Mouse (Mus musculus) thymus, adult 2 months (tissue): ENCODE results near the gene Borcs5. TPM values are rescaled to one million over a fixed set of nuclear protein-coding genes. Genes with fewer than 3 reads are reported as not detected.

Experiments used
- DNase-seq: peaks from one replicate; pipeline ENCODE4 v3.0.0; 2021
- H3K27ac ChIP-seq: fragments of 200-500 bp; 2 replicates; pipeline ENCODE4 v1.5.1; 2012; ENCODE audit warnings: low read length, control low read depth; ENCODE audit not compliant: control insufficient read depth, insufficient read depth
- H3K27me3 ChIP-seq: fragments of 200-500 bp; 2 replicates; pipeline ENCODE4 v1.6.1; 2012; ENCODE audit warnings: mild to moderate bottlenecking, low read length, moderate library complexity, mixed read lengths; ENCODE audit not compliant: control insufficient read depth, insufficient read depth
- H3K36me3 ChIP-seq: fragments of 200-500 bp; 2 replicates; pipeline ENCODE4 v1.6.1; 2012; ENCODE audit warnings: mild to moderate bottlenecking, low read length, moderate library complexity; ENCODE audit not compliant: control insufficient read depth, insufficient read depth
- H3K4me1 ChIP-seq: fragments of 200-500 bp; replicated peaks from 2 replicates; pipeline ENCODE4 v1.6.1; 2012; ENCODE audit warnings: low read length; ENCODE audit not compliant: control insufficient read depth, insufficient read depth
- H3K4me3 ChIP-seq: fragments of 200-500 bp; 2 replicates; pipeline ENCODE4 v1.5.1; 2012; ENCODE audit warnings: mild to moderate bottlenecking, low read length, control low read depth, moderate library complexity; ENCODE audit not compliant: control insufficient read depth, insufficient read depth
- CTCF ChIP-seq: fragments of 200-500 bp; IDR thresholded peaks from 2 replicates; pipeline ENCODE4 v1.5.1; 2012; ENCODE audit warnings: mild to moderate bottlenecking, control low read depth, low read length, moderate library complexity, borderline replicate concordance; ENCODE audit not compliant: control insufficient read depth, poor library complexity, insufficient read depth; ENCODE audit errors: extremely low read depth
- POLR2A ChIP-seq: fragments of 200-500 bp; IDR thresholded peaks from 2 replicates; pipeline ENCODE4 v1.6.1; 2012; ENCODE audit warnings: mild to moderate bottlenecking, low read length, control low read depth, moderate library complexity; ENCODE audit not compliant: control insufficient read depth, poor library complexity, insufficient read depth; ENCODE audit errors: extremely low read depth
- WGBS: fragments of 180-500 bp; shearing (Covaris S2); methylation state at CpG from one replicate; pipeline ENCODE4 v1.1.7; 2018; 5-methylcytosine and 5-hydroxymethylcytosine counted together
- polyA plus RNA-seq: library from polyadenylated mRNA; depleted of rRNA; stranded (reverse); fragments of >200 nt; gene quantifications from 2 replicates; pipeline ENCODE4 v1.2.3, GENCODE M21; 2012

The Borcs5 gene
- polyA plus RNA-seq, 1 experiment: 16.9 TPM

DNA sequence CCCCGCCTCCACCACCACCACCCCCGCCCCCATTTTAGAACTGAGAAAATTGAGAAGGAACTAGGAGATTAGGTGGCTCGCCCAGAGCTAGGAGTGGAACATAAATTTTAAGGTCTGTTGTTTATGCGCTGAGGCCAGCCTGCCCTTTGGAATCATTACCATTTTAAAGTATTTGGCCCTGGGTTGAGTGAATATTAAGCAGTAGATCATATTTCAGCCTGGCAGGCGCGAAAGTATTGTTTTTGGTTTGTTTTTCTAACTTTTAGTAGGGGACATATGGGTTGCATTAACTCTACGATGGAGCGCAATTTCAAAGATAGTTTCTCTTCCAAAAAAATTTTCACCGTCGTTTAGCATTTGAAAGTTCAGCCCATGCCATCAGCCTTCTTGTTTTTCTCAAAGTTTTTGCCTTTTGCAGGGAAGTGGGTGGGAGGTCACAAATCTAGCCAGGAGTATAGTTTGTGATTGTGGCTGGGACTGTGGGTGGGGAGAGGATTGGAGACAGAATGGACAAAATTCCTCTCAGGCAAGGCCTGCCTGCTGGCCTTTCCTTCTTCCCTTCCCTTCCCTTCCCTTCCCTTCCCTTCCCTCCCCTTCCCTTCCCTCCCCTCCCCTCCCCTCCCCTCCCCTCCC, 36.8 kb upstream of the Borcs5 start:
- Histone ChIP-seq H3K4me3 (no peak overlapping the region), H3K27me3 (no peaks in the 10 kb centered on the region), H3K36me3 (no peaks in the 10 kb centered on the region), H3K27ac (no peak overlapping the region), H3K4me1 (no peaks in the 10 kb centered on the region)
- DNase-seq: no peak
- TF ChIP-seq POLR2A: no peak
- TF ChIP-seq CTCF: no peak
- WGBS: 80% methylated on average over 10 of the region's 10 CpGs

DNA sequence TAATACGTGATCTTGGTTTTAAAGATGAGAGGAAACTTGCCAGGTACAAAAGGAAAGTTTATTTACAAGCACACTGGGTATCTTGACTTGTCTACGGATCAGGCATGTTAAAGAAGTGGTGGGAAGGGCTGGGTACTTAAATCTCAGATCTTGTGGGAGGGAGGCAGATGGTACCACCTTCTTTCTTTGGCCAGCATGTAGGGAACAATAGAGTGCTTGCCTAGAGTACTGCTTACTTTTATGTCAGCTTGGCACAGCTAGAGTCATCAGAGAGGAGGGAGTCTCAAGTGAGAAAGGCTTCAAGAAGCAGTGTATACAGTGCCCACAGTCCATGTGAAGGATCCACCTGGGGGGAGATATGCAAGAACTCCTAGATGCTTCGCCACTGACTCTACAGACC, 34.1 kb upstream of the Borcs5 start:
- Histone ChIP-seq H3K27ac (no peak overlapping the region; the same call in 1 of the 2 replicates), H3K4me3 (no peak overlapping the region), H3K4me1 (no peaks in the 10 kb centered on the region), H3K36me3 (no peaks in the 10 kb centered on the region), H3K27me3 (no peaks in the 10 kb centered on the region)
- TF ChIP-seq CTCF: no peak
- no peak for TF ChIP-seq POLR2A
- 97% methylated on average over 3 of the region's 3 CpGs for WGBS
- no peak for DNase-seq

DNA sequence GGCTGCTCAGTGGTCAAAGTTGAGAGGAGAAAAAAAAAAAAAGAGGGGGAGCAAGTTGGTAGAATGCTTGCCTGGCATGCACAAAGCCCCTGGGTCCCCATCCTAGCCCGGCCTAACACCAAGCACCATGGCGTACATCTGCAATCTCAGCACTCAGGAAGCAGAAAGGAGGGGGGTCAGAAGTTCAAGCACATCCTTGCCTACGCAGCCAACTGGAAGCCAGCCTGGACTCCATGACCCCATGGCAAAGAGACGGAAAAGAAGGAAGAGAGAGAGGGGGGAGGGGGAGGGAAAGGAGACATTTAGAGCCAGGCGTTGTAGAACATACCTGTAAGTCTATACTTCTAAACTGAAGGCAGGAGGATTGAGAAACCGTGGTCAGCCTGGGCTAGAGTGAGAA, 32.8 kb upstream of the Borcs5 start:
- DNase-seq: no peak
- Histone ChIP-seq H3K27ac (no peak overlapping the region), H3K4me1 (no peaks in the 10 kb centered on the region), H3K27me3 (no peaks in the 10 kb centered on the region), H3K4me3 (no peak overlapping the region), H3K36me3 (no peaks in the 10 kb centered on the region)
- TF ChIP-seq CTCF (no peak), POLR2A (no peak)
- WGBS: 78% methylated on average over 6 of the region's 6 CpGs

DNA sequence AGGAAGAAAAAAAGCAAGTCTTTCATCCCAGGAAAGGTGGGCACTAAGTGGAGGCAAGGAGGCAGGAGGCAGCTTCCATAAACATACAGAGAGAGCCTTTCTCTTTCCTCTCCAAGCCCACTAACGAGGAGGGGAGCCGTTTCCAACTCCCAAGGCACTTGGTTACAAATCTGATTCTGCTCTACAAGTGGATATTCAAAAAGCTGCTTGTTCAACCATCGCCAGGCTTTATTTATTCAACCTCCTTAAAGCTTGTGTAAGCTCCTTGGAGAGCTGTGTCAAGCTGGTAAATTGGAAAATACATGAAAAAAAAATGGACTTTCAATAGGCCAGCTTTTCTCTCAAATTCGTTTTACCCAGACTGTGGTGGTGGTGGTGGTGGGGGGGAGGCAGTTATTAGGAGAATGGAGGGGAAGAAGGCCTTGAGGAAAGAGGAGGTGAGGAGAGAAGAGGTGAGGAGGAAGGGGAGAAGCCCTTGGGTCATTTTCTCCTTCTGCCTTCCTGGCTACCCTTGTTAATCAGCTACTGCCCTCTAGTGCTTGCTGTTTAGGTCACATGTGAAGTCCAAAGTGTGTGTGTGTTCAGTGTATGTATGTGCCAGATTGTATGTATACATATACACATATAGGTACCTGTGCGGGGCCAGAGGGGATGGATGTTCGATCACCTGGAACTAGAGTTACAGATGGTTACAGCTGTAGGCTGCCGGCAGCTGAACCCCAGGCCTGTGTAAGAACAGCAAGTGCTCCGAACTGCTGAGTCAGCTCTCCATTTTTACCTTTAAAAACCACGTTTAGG, 32.2 kb upstream of the Borcs5 start:
- WGBS: 76% methylated on average over 9 of the region's 9 CpGs
- peak; percentile 8 for DNase-seq
- Histone ChIP-seq H3K27ac (no peak overlapping the region), H3K27me3 (no peaks in the 10 kb centered on the region), H3K4me3 (no peak overlapping the region), H3K36me3 (no peaks in the 10 kb centered on the region), H3K4me1 (no peaks in the 10 kb centered on the region)
- no peak for TF ChIP-seq CTCF

DNA sequence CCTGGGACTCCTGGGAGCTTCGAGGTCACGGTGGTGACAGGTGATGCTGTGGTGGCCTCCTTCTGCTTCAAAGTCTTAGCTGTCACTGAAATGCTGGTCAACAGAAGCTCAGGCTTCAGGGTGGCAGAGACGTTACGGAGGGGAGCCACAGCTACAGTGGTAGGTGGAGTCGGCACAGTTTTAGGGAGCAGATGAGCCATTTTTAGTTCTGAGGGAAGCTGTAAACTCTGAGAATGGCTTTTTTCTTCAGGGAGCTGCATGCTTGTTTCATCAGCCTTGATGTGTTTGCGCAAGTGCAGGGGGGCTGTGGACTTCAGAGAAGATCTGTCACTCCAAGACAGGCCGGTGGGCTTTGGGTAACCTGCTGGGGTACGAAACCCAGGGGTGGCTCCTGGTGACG, 28.9 kb upstream of the Borcs5 start:
- TF ChIP-seq POLR2A: no peak
- TF ChIP-seq CTCF: no peak
- Histone ChIP-seq H3K36me3 (no peaks in the 10 kb centered on the region), H3K27me3 (no peaks in the 10 kb centered on the region), H3K27ac (no peak overlapping the region), H3K4me3 (no peak overlapping the region), H3K4me1 (no peaks in the 10 kb centered on the region)
- no peak for DNase-seq
- WGBS: 74% methylated on average over 9 of the region's 9 CpGs

DNA sequence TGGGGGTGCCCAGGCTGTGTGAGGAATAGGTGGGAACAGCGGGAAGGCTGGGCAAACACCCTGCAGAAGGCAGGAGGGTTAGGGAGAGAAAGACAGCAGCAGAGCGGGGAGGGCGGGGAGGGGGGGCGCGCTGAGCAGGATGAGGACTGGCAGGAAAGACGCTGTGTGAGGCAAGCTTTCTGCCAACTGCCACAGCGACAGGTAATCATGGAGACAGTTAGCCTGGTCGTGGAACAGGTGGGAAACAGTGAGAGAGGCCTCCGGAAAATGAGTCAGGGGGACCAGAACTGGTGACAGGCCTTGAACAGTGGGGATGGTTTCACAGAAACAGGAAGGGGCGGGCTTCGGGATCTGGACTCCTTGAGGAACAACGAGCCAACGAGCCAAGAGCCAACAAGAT, 27.4 kb upstream of the Borcs5 start:
- no peak overlapping the region for H3K27ac ChIP-seq
- no peaks in the 10 kb centered on the region for H3K4me1 ChIP-seq
- WGBS: 88% methylated on average over 13 of the region's 13 CpGs
- no peak for TF ChIP-seq POLR2A
- DNase-seq: no peak
- H3K27me3 ChIP-seq: no peaks in the 10 kb centered on the region
- no peak overlapping the region for H3K4me3 ChIP-seq
- no peaks in the 10 kb centered on the region for H3K36me3 ChIP-seq

DNA sequence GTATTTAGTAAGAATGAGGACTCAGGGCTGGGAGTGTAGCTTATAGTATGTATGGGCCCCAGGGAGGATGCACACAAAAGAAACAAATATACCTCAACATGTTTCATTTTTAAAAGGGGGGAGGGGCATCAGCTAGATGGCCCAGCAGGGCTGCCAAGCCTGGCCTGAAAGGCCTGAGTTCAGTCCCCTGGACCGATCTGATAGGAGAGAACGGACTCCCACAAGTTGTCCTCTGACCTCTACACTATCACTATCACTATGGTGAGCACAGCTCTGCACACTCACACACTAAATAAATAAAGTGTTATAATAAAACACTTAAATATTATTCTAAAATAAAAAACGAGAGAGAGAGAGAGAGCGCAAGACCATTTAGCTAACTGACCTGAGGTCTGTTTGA, 25.0 kb upstream of the Borcs5 start:
- 84% methylated on average over 4 of the region's 4 CpGs for WGBS
- Histone ChIP-seq H3K4me3 (no peak overlapping the region), H3K27ac (no peak overlapping the region), H3K36me3 (no peaks in the 10 kb centered on the region), H3K27me3 (no peaks in the 10 kb centered on the region), H3K4me1 (no peaks in the 10 kb centered on the region)
- DNase-seq: no peak
- TF ChIP-seq CTCF (no peak), POLR2A (no peak)
